Mouse (Mus musculus) liver, adult 2 months (tissue): ENCODE data around the gene Gm49373.
A peak's percentile ranks its signal among the peaks of the same experiment; 100 is the strongest.

ENCODE experiments used
- CTCF ChIP-seq: fragments of 200-500 bp; IDR thresholded peaks from 2 replicates; pipeline ENCODE4 v1.5.1; 2011; ENCODE audit warnings: low read depth, low read length, control low read depth
- POLR2A ChIP-seq: fragments of 200-500 bp; IDR thresholded peaks from 2 replicates; pipeline ENCODE4 v1.6.1; 2011; ENCODE audit warnings: low read length, control low read depth; ENCODE audit not compliant: insufficient read depth; ENCODE audit errors: extremely low read depth

DNA sequence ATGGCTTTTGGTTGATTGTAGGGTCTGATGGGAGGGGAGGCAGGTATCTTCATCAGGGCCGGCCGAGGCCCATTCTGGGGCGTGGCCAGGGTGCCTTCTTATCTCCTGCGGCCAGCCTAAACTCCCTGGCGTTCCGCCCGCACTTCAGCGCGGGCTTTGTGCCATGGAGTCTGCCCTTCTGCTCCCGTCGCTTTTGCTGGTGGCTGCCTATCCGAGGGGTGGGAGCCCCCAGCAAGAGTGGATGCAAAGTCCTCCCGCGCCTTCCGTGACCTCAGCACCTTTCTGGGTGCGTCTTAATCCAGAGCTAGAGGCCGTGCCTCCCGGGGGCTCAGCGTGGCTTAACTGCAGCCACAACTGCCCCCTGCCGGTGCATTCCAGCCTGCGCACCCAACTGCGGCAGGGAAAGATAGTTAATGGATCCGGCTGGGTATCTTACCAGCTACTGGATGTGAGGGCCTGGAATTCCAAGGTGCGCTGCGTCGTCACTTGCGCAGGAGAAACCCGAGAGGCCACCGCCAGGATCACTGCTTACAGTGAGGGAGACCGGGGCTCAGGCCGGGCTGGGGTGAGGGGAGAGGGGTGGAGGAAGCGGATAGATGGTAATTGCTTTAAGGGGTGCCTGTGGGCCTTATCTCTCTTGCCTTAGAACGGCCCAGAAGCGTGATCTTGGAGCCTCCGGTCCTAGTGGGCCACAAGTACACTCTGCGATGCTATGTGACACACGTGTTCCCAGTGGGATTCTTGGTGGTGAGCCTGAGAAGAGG is 43.4 kb downstream of the Gm49373 start, which contains the start of gene Icam4:
- TF ChIP-seq CTCF (peak; percentile 94), POLR2A (no peak)
